Mouse (Mus musculus) liver, embryonic 14.5 days (tissue): ENCODE data around the gene Fgf13.

Experiments
- CTCF ChIP-seq: IDR thresholded peaks from 2 replicates; pipeline ENCODE4 v1.5.1; 2016; ENCODE audit warnings: antibody characterized with exemption, low read depth, control low read depth
- EP300 ChIP-seq: IDR thresholded peaks from 2 replicates; pipeline ENCODE4 v1.6.1; 2016; ENCODE audit warnings: antibody characterized with exemption, low read depth

DNA sequence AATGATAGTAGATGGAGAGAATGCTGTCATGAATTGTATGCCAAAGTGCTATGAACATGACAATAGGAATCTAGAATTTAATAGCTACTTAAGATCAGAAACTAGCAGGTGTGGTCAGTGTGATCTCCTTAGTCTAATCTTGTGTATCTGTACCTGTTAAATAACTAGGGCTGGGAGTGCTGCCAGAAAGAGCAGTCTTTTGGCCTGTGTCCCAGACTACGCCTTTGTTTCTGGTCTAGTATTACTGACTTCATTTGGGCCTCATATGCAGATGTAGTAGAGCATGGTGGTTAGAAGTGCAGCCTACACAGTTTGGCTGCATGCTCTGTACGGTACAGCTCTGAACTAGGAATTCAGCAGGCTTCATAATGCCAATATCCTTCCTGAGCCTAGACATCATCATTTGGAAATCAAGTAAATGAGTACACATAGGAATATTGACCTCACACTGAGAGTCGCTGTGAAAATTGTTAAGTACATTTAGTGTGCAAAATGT is 276.9 kb downstream of the Fgf13 start:
- TF ChIP-seq CTCF (no peak), EP300 (no peak)
